Mouse (Mus musculus) gastrocnemius, postnatal 14 days (tissue): Measurements from ENCODE around the gene Gucy2d. TPM values are rescaled to one million over a fixed set of nuclear protein-coding genes. Genes with fewer than 3 reads are reported as not detected.

Source experiments
- DNase-seq: peaks from one replicate; pipeline ENCODE4 v3.0.0; 2021; ENCODE audit warnings: mixed read lengths
- intact Hi-C: fragments of 180-260 bp; cut with DNase I; formaldehyde crosslinking; loops from one replicate; pipeline ENCODE4 v1.15.1; 2025; ENCODE audit warnings: low total_unique reads
- long read RNA-seq, 2 experiments: library from polyadenylated mRNA; stranded (forward); transcript quantifications; one replicate each; pipeline ENCODE4 v2.0.0; 2021
- total RNA-seq, 2 experiments: library from RNA; stranded (reverse); gene quantifications; 2 replicates each; pipeline ENCODE4 v1.2.3; 2021

The Gucy2d gene
- total RNA-seq, result under 1 TPM in 1 of 2 experiments, not detected in 1; 0.18 TPM
- long read RNA-seq, experiment 1, result 0 reads
- long read RNA-seq, experiment 2, result 0 reads

DNA sequence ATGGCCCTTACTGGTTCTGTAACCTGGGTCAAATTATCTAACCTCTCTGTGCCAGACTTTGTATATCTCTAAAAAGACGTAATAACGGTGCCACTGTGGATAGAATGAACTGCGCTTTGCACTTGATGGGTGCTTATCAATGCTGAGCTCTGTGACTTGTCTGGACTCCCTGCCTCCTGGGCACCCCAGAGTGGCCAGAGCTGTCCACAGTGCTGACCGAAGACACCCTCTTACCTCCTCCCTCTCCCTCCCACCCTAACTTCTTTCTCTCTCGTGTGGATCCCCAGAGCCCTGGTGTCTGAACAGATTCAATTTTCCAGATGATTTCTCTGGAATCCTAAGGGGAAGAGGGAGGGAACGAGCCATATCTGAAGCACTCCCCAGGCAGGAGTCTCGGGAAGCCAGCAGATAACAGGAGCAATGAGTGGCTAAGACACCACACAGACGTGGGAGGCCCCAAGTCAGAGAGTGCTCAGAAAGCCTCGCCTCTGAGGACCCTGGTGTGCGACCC, at the start of gene Gucy2d:
Gene Gucy2d (plus strand): TSS at position 461 of the 511 bp plus-strand sequence.
- no peak for DNase-seq
- intact Hi-C loops, result no loop called here

DNA sequence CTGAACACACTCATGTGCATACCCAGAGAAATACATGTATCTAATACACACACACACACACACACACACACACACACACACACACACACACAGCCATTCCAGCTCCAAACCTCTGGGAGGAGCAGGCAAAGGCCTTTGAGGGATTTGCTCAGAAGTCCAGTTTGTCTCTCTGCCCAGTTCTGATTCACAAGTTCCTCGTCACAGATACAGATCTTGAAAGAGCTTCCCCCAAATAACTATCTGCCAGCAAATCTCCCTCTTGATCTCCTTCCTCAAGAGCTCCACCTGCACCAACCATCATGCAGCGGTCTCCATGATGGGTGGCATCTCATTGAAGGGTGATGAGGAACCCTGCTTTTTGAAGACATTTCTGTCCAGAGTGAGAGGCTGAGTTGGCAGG, 49.7 kb upstream of the Gucy2d start:
- DNase-seq, result no peak
- intact Hi-C loops, result no loop called here

- DNase-seq, result no peak
- intact Hi-C loops, result no loop called here
Measured at GRCm38 (mm10) chr7:98391351-98391936, 48.8 kb upstream of the Gucy2d start.

- DNase-seq, result no peak
- intact Hi-C loops, result no loop called here
Measured at GRCm38 (mm10) chr7:98392466-98393201, 47.6 kb upstream of the Gucy2d start.

GRCm38 (mm10) chr7:98402582-98403574, 37.3 kb upstream of the Gucy2d start:
- intact Hi-C loops, result no loop called here

GRCm38 (mm10) chr7:98403996-98404395, 36.2 kb upstream of the Gucy2d start:
- DNase-seq, result no peak
- intact Hi-C loops, result no loop called here

More at GRCm38 (mm10) chr7:98402582-98403574, 37.3 kb upstream of the Gucy2d start:
- DNase-seq, result no peak

GRCm38 (mm10) chr7:98407615-98408014, 32.6 kb upstream of the Gucy2d start:
- intact Hi-C loops, result no loop called here
- no peak for DNase-seq

GRCm38 (mm10) chr7:98413115-98413514, 27.1 kb upstream of the Gucy2d start:
- DNase-seq, result no peak
- intact Hi-C loops, result no loop called here

GRCm38 (mm10) chr7:98415550-98415949, 24.7 kb upstream of the Gucy2d start:
- peak; percentile 35 for DNase-seq

DNA sequence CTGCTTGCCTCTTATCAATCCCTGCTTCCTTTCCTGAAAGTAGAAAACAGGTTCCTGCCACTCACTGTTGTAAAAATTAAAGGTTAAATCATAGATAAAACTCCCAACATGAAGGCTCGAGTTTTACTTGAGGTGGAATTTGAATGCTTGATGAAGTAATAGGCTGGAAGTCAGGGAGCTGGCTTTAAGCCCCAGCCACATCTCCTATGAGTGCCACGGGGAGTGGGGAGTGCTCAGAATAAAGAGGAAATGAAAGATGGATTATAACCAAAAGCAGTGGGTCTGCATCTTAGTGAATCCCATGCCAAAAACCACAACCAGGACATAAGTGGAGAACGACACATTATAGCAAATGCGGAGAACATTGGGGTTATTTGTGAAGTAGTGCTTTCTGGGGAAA, 24.2 kb upstream of the Gucy2d start:
- intact Hi-C loops, result no loop called here
- no peak for DNase-seq

More at GRCm38 (mm10) chr7:98415550-98415949, 24.7 kb upstream of the Gucy2d start:
- intact Hi-C loops, result no loop called here

GRCm38 (mm10) chr7:98418031-98418805, 22.0 kb upstream of the Gucy2d start:
- no peak for DNase-seq
- intact Hi-C loops, result no loop called here

GRCm38 (mm10) chr7:98419366-98419765, 20.9 kb upstream of the Gucy2d start:
- intact Hi-C loops, result no loop called here
- no peak for DNase-seq

GRCm38 (mm10) chr7:98423546-98423945, 16.7 kb upstream of the Gucy2d start:
- DNase-seq, result no peak
- intact Hi-C loops, result no loop called here

- intact Hi-C loops, result no loop called here
Measured at GRCm38 (mm10) chr7:98424396-98424795, 15.8 kb upstream of the Gucy2d start.

GRCm38 (mm10) chr7:98425551-98425950, 14.7 kb upstream of the Gucy2d start:
- no peak for DNase-seq
- intact Hi-C loops, result no loop called here

More at GRCm38 (mm10) chr7:98424396-98424795, 15.8 kb upstream of the Gucy2d start:
- DNase-seq, result no peak

DNA sequence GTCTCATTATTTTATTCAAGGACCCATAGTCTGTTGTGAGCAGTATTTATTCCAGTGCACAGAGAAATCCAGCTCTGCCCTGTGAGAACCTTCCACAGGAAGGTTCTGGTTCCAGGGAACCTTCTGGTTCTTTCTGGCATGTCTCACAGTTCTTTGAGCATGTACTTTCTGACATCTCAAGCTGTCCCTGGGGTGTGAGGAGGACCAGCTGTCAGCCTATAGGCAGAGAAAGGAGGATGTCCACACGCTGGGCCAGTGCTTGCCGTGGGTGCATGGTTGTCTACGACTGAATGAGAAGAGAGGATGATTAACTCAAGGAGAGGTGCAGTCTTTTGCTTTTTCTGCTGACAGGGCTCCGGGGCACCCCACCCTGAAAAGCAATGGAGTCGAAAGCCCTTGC, 13.6 kb upstream of the Gucy2d start:
- no peak for DNase-seq
- intact Hi-C loops, result no loop called here

- intact Hi-C loops, result no loop called here
- DNase-seq, result peak; percentile 45
Measured at GRCm38 (mm10) chr7:98427115-98427835, 12.9 kb upstream of the Gucy2d start.

DNA sequence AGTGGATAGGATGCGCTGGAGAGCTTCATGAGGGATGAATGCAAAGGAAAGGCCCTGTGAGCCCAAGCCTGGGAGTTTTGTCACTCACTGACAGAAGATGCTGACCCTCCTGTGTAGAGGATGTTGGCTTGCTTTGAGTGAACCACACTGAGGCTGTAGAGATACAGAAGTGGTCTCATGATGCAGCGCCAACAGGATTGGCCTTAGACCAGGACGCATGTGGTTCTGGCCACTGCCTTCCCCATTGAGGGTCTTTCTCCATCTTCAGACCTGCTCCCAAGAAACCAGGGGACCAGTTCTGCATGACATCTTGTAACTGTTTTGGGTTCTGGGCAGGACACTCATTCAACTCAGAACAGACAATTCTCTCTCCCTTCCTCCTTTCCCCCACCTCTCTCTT, 10.6 kb upstream of the Gucy2d start:
- intact Hi-C loops, result no loop called here
- no peak for DNase-seq
